Mouse (Mus musculus) kidney, postnatal 36 days (tissue): Measurements from ENCODE around the gene Ptov1.
"Not testable (repeated sequence)": the region's sequence is repeated elsewhere in the genome, so short reads cannot be mapped to it uniquely, and the experiment has no call there.

ENCODE experiments used
- DNase-seq, 2 experiments: peaks; one replicate each; pipeline ENCODE4 v3.0.0; 2021 to 2022; ENCODE audit warnings: mixed read lengths in 2 of 2

Gene Ptov1

DNA sequence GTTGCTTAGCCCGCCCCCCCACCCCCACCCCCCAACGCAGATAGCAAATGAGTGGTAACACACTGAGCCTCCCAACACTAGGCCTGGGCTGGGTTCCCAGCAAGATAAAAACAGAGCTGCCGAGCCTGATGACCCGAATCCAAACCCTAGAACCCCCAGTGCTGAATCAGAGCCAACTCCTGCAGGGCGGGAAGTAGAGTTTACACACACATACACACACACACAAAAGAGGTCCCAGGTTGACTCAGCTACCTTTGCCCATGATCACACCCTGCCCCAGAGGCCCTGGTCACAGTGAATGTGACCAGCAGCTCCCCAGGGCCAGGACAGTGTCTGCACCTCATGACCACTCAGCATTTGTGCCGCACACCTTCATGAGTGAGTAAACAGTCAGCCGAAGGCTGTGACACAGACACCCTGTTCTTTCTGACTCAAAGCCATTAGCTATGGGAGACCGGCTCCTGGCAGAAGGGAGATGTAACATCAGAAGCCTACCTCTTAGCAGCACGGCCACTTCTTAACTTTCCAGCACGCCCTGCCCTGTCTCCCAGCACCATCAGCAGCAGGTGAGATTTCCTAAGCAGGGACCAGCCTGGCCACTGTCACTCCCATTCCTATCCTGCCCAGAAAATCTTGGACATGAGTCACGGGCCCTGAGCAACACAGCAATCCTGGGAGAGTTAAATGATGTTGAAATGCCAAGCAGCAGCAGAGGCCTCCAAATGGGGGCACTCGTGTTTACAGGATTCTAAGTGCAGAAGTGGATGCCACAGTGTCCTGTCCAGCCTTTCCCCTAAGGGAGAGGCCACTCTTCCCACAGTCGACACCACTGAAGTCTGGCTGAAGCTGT, 18.9 kb upstream of the Ptov1 start:
- DNase-seq, result no peak

DNA sequence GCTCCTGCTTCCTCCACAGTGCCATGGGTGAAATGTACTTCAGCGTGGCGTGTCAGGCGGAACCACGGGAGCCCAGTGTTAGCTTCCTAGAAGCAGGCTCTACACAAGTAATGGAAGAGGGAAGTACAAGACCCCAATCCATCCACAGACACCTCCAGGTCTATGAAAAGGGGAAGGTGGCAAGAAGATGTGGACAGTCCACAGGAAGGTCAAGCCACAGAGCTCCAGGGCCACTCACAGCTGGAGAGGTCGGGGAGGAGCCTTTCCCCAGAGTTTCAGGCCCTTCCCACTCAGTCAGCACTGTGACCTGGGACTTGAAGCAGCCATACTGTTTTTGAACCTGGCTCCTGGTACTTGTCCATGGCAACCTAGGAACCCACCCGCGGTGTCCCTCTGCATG, 17.4 kb upstream of the Ptov1 start:
- no peak for DNase-seq

DNA sequence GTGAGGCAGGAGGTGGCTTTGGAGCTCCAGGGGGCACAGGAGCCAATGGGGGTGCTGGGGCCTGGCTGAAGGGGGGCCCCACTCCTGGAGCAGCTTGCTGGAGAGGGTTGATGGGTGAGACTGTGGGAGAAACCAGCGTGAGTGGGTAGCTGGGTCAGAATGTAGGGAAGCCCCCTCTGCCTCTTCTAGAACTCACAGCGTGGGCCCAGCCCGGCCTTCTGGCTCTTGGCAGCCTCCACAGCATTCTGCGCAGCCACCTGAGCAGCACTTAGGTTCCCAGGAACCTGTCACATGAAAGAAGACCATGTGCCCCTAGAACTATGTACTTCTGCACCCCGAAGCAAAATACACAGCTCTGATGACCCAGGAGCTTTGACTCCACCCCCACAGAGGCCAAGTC, 15.0 kb upstream of the Ptov1 start:
- DNase-seq, result no peak

DNA sequence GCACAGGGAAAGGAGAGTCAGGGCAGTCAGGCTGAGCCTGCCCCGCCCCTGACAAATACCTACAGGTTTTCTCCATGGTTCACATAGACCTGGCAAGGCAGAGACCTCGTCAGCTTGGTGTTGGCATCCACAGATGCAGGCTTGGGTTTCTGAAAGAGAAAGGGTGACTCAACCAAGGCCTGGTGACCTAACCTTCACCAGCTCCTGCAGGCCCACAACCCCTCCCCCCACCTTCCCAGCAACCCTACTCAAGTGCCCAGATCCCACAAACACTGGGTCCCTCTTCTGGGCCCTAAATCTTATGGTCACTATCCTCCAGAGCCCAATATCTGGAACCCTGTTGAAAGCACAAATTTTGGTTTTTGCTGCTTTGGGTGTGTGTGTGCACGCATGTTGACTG, 13.4 kb upstream of the Ptov1 start:
- no peak for DNase-seq

DNA sequence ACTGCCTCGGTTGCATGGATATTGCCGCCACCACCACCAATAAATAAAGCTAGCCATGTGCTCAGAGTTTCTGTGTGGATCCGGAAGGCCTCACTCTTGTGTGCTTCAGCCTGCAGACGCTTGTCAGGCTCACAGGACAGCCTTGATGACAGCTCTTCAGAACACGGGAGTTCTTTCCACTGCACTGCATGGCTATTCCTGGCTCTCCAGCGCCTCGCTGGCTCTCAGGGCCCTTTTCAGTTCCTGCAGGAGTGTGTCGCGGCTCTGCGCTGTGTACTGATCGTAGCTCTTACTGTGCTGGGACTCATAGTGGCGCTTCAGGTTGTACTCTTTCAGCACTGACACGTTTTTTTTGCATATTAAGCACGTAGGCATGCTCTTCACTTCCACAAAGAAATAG, 8.2 kb upstream of the Ptov1 start:
- no peak for DNase-seq

DNA sequence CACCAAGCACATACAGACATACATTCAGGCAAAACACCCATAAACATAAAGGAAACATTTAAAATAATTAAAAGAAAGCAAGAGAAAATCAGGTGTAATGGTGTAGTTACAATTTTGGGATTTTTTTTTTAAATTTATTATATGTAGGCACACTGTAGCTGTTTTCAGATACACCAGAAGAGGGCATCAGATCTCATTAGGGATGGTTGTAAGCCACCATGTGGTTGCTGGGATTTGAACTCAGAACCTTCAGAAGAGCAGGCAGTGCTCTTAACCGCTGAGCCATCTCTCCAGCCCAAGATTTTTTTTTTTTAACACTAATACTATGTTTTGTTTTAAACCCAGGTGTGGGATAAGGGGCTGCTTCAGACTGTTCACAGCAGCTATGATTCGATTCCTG, 2.2 kb upstream of the Ptov1 start:
- not testable (repeated sequence) for DNase-seq

DNA sequence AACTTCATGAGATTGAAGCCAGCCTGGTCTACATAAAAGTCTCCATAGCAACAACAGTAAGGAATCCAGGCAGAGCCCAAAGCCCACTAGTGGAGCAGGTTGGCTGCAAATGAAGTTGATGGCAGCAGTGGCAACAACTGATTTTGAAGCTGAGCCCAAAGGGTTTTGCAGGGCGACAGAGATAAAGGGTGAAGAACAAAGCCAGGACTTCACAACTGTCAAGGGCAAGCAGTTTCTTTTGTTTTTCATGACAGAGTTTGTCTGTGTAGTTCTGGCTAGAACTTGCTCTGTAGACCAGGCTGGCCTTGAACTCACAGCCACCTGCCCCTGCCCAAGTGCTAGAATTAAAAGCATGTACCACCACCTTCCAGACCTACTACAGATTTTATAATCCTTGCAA, 1.6 kb upstream of the Ptov1 start:
- DNase-seq, result no peak

DNA sequence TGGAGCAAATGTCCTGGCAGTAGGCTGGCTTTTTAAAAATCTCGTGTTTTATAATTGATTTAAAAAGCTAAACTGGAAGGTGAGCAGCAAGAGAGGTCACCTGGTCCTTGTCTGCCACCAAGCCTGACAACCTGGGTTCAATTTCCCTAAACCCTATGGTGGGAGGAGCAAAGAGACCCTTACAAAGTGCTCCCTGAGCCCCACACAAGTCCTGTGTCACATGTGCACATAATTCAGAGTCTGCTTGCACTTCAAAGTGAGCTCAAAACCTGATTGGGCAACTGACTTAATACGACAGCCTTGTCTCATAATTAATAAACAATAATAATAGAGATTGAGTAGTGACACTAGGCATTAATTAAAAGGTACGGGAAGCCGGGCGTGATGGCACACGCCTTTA, 1.0 kb upstream of the Ptov1 start:
- DNase-seq, result no peak

DNA sequence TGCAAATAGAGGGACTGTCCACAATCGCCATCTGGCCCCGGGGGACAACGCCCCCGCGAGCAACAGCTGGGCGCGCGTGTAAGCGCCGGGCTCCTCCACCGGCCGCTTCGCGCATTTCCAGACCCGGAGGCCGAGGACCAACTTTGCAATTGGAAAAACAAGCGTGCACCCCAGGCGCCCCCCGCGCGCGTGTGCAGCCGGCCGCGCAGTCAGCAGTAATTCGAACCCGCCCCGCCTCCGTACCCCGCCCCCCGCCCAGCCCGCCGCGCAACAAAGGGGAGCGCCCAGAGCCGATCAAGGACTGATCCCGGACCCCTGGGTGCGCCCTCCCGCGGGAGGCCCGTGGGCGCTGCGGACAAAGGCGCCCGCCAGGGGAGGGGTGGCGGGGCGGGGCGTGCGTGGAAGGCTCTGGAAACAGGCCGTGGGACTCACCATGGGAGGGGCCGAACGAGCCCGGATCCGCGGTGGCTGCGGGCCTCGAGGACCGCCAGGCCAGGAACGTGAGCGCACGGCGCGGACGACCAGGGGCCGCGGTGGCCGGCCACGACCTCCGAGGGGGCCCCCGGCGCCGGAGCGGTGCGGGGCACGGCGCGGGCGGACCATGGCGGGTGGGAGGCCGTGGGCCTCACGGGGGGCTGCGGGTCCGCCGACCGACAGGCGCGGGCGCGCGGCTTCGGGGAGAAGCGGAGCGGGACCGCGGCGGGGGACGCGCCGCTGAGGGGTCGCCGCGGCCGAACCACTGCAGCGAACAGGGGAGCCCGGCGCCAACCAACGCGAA, 480 bp downstream of the Ptov1 start:
- peak; percentile 62 to 83 for DNase-seq

DNA sequence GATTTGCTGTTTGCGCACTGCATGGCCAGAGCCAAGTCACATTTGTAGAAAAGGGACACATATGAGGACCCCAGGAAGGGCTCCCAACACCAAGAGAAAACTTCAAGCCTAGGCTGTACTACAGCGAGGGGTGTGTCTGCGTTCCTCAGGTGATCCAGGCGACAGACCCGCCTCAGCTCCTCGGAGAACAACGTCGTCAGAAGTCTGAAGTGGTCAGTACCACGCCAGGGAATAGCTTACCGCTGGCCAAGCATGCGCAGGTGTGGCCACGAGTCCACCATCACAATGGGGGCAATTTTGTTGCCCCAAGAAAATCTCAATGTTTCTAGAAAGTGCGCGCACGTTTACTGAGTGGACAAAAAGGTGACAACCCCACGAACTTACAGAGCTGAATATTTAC, 1.1 kb downstream of the Ptov1 start:
- DNase-seq, result peak; percentile 44 to 54

DNA sequence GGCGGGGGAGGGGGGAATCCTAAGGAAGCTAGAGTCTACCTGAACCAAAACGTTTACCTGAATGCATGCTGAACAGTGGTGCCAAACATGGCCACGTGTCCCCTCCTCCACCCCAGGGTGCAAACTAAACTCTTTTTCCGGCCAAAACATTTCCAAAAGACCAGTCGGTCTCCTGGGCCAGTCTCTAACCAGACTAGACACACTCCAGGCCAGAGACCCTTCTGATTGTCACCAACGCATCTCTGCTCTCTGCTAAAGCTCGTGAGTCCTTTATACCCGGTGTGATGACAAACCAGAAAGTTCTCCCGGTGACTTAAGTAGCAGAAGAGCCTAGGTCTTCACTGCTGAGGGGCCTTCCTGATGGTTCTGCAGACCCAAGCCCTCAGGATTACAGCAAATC, 1.8 kb downstream of the Ptov1 start:
- no peak for DNase-seq

DNA sequence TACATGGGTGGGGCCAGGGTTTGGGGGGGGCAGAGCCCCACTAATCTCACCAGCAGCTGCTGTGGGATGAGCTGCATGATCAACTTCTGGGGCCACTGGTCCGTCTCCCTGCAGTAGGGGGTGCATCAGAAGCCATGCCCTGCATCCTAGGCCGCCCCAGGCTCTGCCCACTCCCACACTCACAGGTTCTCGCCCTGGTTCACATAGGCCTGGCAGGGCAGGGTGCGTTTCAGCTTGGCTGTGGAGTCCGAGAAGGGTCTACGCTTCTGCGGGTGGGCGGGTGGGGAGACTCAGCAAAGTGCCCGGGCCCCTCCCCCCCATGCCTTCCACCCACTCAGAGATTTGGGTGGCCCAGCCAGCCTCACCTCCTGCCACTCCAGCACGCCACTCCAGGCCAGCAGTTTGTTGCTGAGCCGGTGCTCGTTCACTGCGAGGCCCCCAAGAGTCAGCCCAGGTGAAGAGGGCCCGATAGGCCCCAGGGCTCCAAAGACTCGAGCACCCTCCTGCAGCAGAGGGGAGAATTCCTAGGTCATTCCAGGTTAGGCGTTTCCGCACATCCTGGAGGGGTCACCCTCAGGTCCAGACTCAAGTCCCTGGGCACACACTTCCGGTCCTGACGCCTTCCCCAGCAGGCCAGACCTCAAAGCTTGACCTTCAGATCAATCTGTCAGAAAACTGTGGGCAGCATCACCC, 2.4 kb downstream of the Ptov1 start:
- no peak for DNase-seq

DNA sequence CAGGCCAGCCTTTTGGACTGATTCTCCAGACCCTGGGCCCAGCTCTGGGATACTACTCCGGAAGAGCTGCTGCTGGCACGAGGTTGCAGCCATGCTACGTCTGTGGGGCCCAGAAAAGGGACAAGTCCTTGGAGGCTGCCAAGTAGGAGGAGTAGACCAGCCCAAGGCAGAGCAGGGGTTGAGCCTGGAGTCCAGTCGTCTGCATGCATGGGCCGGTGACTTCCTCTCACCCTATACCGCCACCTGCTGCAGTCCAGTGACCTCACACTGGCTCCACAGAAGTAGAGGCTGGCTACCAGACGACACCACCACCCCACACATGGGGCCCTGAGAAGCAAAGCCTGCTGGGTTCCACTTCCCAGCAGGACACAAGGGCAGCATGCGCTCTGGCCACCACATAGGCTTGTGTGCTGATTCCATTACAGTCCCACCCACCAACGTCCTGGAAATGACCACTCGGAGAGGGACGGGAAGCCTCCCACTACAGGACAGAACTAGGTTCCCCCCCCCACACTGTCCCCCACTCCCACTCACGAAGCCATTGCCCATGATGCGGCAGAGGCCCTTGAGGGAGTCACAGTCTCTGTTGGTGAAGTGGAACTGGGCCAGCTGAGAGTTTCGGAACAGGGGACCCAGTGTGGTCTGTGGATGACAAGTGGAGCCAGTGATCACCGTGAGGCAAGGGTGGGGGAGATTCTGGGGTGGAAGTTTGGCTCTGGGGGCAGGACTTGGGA, 3.1 kb downstream of the Ptov1 start:
- DNase-seq, result peak; percentile 72 to 75

DNA sequence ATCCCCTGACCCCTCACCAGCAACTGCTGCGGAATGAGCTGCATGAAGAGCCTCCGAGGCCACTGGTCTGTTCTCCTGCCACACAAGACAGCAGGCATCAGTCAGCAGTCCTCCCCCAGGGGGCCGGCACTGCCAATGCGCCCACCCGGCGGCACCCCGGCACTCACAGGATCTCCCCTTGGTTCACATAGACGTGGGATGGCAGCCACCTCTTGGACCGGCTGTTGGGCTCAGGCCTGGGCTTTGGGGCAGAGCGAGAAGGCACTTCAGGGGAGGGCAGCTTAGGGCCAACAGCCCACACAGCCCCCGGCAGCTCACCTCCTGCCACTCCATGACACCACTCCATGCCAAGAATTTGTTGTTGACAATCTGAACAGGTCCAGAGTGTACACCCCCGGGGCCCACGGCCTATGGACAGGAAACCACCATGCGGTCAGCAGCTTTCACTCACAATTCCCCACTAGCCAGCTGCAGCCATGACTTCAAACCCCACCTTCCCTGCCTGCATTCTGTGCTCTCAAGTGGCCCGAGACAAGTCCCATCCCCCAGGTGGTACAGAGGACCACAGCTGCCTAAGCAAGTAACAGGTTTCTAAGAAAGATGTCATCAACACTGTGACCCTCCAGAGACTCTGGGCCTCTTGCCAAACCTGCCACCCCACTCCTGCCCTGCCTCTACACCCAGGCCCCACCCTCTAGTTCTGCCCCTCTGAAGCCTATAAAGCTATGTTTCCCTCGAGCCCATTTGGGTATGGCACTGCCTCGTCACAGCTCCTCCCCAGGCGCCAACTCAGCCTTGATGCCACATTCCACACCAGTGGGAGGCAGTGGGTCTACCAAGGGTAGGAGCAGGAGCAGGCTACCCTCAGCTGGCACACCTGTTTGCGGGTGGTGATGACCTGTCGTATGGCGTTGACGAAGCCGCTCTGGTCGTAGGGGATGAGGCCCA, 4.7 kb downstream of the Ptov1 start:
- DNase-seq, result no peak

DNA sequence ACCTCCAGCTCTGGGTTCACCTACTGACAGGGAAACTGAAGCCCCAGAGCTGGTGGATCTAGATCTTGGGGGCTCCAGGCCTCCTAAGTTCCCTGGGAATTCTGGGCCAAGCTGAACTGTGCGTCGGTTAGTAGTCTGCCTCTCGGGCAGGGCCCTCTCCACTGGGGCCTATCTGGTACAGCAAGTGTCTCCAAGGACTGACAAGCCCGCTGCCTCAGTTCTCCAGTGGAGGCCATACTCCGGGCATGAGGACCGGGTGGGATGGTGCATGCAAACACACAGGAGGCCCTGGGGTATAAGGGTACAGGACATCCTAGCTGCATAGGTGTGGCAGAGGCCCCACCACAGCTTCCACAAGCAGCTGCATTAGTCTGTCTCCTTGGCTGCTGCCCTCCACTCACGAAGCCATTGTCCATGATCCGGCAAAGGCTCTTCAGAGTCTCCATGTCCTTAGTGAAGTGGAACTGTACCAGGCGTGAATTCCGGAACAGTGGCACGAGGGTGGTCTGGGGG, 5.5 kb downstream of the Ptov1 start:
- DNase-seq, result no peak

DNA sequence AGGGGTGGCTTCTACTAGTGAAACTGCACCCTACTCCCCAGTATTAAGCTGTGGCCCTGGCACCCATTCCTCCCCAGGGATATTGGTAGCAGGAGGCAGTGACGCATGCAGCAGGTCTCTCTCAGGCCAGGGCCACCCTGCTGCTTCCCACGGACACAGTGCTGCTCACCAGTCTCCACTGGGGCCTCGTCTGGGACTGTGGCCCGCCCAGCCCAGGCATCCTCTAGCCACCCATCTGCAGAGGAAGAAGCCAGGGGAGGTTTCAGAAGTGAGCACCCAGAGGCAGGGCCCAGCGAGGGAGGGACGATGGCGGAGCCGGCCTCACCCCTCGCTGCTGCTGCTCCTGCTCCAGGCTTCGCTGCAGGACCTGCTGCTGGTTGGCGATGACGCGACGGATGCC, 6.4 kb downstream of the Ptov1 start:
- no peak for DNase-seq

DNA sequence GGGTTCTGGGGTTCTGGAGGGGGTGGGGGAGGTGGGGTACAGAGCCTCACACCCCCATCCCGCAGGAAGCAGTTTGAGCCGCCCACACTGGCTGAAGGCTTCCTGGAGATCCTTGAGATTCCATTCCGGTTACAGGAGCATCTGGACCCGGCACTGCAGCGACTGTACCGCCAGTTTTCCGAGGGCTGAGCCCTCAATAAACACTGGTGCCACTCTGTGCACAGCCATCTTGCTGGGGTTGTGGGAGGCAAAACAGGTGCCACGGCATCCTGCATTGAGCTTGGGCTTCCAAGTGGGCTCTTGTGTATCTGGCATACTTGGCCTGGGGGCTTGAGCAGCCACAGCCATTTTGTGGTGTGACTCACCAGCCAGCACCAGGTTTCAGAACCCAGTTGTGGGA, 7.2 kb downstream of the Ptov1 start:
- DNase-seq, result no peak

DNA sequence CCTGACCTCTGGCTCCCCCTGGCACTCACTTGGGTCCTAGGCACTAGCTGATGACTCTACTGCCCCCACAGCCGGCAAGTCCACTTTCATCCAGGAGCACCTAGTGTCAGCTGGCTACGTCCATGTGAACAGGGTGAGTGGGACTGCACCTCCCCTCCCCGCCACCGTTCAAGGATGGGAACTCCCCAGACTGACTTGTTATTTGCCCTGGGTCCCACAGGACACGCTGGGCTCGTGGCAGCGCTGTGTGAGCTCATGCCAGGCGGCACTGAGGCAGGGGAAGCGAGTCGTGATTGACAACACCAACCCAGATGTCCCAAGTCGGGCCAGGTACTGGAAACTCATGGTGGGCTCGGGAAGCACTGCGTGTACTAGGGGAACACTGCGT, 8.2 kb downstream of the Ptov1 start:
- DNase-seq, result no peak

DNA sequence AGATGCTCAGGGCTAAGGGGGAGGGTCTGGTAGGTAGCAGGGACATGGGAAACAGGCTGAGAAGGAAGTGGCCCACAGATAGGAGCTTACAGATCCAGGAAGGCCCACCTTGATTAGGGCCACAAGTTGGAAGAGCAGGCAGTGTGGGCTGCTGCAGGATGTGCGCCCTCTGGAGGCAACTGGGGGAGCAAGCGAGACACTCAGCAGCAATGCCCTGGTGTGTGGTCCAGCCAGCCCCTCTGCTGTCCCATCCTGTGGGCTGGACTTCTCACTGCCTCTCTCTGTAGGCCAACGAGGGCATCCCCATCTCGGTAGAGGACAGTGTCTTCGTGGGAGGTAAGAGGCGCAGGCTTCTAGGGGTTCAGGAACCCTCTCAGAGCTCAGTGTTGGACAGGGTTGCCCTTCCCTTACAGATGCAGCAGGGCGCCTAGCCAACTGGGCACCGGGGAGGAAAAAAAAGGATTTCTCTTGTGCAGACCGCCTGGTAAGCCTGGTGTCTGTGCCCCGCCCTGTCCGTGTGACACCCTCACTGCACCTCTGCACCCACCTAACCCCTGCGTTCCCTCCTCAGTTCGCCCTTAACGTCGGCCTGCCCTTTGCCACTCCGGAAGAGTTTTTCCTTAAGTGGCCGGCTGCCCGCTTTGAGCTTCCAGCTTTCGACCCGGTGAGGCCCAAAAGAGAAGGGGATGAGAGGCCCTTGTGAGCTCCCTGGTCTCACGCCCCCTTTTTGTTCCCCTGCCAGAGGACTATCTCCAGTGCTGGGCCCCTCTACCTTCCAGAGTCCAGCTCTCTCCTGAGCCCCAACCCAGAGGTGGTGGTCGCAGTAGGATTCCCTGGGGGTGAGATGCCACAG, 8.8 kb downstream of the Ptov1 start:
- peak; percentile 54 to 87 for DNase-seq

DNA sequence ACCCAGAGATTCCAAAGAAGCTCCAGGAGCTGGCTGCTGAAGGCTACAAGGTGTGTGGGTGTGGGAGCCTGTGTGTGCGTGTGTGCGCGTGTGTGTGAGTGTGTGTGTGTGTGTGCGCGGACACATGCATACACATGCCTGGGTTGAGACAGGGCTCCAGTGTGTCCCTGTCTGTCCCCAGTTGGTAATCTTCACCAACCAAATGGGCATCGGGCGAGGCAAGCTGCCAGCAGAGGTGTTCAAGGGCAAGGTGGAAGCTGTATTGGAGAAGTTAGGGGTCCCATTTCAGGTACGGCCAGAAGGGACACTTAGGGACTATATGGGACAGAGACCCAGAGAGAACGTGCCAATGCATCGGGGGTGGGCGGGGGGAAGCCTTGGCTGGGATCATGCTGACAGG, 9.7 kb downstream of the Ptov1 start:
- DNase-seq, result no peak

DNA sequence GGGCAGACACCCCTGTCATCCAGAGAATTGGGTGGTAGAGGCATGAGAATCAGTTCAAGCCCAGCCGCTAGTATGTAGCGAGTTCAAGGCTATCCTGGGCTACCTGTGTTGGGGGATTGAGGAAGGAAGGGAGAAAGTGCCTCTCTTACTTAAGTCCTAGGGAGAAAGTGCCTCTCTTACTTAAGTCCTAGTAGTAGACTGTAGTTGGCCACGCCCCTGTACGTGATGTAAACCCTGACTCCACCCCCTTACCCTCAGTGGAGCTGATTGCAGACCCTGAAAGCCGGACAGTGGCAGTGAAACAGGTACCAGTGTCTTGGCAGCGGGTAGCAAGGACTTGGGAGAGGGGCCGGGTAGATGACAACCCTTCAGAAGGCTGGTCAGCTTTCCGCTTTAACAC, 11.7 kb downstream of the Ptov1 start:
- peak; percentile 42 to 55 for DNase-seq
